ENCODE assay signal across 13 mouse cellular contexts in genomic region chr1:125987803-125988202, GRCm38 (mm10).
"Had no signal": no experiment of that assay in that cellular context is flagged by ENCODE, and none has a peak within 500 bp of the region (broad histone marks: within the 10 kb centered on the region; RNA-seq: fewer than 3 reads in every experiment).

No protein-coding gene starts in this region.

- H3K9me3 ChIP-seq: limb, embryonic 13.5 days; midbrain, embryonic 12.5 days; stomach, embryonic 15.5 days had no signal

- H3K4me1 ChIP-seq: midbrain, embryonic 12.5 days; stomach, embryonic 15.5 days had no signal

- ATAC-seq: midbrain, embryonic 16.5 days had no signal

- H3K4me2 ChIP-seq: limb, embryonic 13.5 days; midbrain, embryonic 12.5 days; stomach, embryonic 15.5 days had no signal

- H3K27me3 ChIP-seq: limb, embryonic 13.5 days; midbrain, embryonic 12.5 days; stomach, embryonic 15.5 days had no signal

- H3K9ac ChIP-seq: limb, embryonic 13.5 days; liver, embryonic 14.5 days; midbrain, embryonic 12.5 days; stomach, embryonic 15.5 days had no signal

- H3K4me3 ChIP-seq: limb, embryonic 13.5 days; midbrain, embryonic 12.5 days; stomach, embryonic 15.5 days had no signal

- H3K27ac ChIP-seq: kidney, postnatal 0 days; limb, embryonic 13.5 days; liver, embryonic 14.5 days; midbrain, embryonic 12.5 days; stomach, embryonic 15.5 days had no signal

- DNase-seq: kidney, adult 11 months; kidney, adult 9 months; kidney, postnatal 36 days; lung, adult 18-20 months; right cerebral cortex, postnatal 14 days; thymus, adult 2 months; thymus, postnatal 36 days had no signal

- H3K36me3 ChIP-seq: limb, embryonic 13.5 days; midbrain, embryonic 12.5 days; stomach, embryonic 15.5 days had no signal
